Mouse (Mus musculus) urinary bladder, postnatal 25 days (tissue): Measurements from ENCODE around the gene Prkd1.

Source experiments
- DNase-seq: peaks from one replicate; pipeline ENCODE4 v3.0.0; 2022; ENCODE audit warnings: low spot score

The Prkd1 gene

DNA sequence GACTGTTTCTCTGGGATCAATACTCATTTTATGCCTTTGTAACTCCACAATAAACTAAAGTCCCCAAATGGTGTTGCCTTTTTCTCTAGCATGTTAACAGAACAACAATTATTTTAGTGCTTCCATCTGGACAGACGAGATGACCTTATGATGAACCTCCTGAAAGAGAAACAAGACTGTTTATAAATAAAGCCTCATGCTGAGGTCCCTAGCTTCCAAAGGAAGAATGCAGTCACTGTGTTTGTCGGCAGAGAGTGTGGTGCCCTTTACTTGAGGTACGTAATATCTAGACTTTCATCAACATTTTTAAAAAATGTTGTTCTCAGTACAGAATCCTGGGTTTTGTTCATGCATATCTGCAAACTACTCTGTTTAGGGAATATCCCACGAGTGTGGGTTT, 90.7 kb downstream of the Prkd1 start:
- no peak for DNase-seq

DNA sequence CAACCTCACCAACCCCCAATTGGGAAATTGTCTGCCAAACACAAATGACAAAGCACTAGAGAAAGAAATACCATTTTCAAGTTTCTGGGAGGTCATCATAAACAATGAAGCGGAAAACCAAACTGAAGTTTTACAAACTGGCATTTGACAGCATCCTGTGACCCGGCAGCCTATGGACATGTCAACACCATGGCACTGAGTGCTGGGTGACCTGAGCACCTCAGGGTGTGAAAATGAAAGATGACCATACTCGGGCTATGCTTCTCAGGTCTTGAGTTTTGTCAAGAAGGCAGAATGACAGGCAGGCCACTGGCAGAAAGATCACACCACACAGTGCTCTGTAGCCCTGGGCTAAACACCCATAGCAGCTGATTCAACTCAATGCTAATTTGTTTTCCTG, 94.7 kb downstream of the Prkd1 start:
- DNase-seq: no peak

DNA sequence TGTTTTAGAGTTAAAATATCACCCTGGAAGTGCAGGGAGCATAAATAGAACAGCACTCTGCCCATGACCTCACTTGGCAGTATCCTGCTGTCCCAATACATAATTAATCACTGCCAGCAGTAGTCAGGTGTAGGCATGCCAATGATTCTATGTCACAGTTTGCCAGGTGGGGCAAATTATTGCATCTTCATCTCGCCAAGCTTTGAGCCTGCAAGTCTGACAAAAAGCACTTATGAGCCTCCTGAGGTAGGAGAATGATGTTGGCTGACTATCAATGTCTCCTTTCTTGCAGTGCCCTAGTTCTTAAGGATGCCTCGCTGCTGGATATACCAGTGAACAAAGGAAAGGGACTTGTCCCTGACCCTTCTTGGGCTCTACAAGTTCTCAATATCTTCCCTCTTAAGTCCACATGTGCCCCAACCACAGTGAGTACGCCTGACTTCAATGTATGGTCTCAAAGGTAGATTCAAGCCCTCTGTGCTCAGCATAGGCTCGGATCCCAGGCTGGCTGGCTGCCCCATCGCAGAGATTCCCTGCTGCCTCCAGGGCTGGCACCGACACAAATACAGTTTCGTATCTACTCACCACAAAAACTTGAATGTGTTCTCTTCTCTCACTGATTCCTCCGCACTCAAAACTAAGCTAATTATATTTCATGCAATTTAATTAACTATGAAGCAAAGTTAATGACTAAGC, 98.9 kb downstream of the Prkd1 start:
- no peak for DNase-seq

DNA sequence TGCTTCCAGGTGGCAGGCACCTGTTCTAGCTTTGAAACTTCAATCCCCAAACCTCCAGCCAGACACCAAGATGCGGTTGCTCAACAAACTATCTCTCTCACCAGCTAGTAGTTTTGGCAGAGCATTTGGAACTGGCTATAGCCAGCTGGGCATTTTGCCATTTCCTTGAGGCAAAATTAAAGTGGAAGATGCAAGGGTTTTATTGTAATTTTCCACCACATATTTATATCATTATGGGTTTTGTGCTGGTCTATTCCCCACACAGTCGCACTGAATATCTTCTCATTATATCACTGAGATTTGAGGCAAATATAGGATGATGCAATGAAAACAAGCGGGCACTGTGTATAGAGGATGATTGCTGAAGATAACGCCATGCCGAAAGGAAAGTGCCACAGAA, 102.5 kb downstream of the Prkd1 start:
- DNase-seq: no peak

DNA sequence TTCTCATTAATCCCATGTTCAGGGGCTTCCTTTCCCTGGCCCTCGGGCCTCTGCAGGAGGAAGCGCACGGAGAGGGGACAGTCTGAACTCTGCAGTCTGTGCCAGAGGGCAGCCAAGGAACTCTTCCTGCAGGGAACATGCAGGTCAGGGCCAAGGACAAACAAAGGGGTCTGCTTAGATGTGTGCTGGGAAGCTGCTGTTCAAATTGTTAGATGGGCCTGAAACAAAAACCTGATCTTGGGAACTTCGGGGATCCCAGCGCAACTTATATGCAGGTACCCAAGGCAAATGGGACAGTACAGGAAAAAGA, 103.3 kb downstream of the Prkd1 start:
- DNase-seq: no peak

DNA sequence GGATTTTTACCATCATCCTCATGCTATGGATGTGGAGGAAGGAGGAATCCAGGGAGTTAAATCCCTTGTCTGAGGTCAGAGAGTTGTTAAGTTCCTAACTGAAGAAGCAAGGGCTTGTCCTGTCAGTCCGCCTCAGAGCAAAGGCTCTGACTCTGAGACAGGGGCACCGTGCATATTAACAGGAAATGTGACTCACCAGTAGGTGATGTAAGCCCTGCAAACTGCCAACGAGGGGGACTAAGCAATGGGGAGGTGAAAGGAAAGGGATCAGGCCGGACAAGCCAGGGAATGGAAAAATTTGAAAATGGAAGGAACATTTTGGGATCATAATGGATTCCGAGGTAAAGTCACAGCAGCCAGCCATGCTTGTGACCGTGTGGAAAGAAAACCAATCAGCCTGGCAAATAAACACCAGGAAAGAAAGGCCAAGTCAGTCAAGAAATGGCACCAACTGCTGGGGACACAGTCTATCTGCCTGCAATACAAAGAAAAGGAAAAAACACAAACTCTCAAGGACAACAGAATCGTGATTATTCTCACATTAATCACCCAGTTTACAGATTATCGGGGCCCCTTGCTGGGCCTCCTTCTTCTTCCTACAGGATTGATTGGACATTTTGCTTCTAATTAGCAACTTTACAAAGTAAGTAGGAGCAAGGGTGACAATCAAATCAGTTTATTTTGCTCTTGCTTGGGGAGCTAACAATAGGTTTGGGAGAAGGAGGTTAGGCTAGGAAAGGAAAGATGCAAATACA, 103.9 kb downstream of the Prkd1 start:
- peak; percentile 6 for DNase-seq

DNA sequence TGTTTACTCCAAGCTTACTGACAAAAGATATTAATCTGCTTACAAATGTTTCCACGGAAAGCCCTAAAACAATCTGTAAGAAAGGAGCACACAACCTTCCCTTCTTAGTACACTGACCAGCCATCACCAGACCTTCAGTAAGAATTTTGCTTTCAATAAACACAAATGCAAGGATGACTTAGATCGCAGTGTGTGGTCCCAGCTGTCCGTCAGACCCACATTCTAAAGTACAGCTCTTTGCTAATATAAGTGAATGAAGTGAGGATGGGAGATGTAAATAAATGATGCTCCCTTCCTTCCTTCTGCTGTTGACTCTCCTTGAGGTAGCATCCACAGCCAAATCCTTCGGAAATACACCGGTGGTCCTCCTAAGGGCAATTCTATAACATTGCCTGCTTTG, 108.1 kb downstream of the Prkd1 start:
- no peak for DNase-seq

DNA sequence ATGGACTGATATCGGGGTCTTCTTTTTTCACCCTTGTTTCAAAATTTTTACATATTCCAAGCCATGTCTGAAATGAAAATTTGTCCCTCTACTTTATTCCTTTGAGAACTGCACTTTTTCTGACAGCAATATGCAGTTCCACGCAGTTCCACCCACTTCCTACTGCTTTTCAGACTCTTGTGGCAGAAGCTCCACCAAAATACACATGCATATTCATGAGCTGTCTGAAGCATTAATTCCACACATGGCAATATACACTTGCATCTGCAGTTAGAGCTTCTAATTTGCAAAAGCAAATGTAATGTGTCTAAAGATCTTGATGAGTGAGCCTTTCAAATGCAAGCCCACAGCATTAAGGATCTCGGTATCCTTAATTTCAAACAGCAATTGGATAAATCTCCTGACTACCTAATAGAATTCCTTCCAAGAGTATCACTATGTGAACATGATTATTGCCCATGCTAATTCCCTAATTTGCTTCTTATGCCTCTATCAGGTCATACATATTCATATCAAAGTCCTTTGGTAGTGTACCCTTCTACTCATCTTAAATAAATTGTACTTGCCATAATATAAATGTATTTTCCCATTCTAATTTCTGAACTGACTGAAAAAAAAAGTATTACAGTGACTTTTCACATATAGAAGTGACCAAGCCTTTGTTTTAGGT, 110.5 kb downstream of the Prkd1 start:
- no peak for DNase-seq

DNA sequence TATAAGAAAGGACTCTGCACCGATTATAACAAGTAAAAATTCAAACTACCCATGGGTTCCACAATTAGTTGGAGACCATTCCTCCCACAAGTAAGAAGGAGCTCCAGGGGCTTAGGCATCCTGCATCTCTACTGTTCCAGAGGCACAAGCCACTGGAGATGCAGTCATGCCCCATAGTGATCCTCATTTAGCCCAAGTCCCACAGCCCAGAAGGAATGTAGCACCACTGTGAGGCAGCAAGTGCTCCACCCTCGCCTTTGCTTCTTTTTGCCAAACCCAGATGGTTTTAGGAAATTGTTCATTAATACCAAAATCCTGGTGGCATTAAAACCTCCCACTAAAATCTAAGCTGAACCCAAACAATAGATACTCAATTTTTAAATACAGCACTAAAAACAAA, 111.1 kb downstream of the Prkd1 start:
- DNase-seq: no peak

DNA sequence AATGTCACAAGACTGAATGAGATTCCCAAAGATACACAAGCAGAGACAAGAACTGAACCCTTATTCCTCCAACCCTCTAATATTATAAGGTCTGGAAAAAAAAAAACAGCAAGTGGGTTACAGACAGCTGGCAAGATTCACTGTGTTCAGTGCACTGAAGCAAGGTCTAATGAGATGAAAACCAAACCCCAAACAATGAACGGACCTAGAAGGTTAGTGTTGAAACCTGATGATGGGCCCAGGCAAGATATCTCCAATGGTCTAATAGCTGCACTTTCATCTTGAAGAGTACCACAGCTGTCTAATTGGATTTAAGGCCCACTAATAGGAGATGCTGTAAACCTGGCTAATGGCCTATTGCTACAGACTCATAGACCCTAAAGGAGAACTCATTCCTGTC, 111.9 kb downstream of the Prkd1 start:
- no peak for DNase-seq

DNA sequence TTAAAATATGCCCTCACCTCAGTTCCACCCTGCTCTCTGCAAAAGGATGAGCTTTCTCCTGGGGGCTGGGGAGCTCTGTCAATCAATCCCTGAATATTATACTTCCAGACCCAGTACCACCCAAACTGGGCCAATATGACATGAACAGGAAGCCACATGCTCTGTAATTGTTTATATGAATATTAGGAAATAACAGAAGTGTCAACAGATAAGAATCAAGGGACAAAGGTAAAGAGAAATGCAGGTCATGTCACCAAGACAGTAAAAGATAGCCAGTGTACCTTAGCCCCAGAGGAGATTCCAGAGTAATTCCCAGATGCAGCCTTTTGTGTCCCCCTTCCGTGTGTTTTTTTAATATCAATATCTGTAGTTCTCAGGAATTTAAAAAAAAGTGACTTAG, 120.3 kb downstream of the Prkd1 start:
- no peak for DNase-seq

DNA sequence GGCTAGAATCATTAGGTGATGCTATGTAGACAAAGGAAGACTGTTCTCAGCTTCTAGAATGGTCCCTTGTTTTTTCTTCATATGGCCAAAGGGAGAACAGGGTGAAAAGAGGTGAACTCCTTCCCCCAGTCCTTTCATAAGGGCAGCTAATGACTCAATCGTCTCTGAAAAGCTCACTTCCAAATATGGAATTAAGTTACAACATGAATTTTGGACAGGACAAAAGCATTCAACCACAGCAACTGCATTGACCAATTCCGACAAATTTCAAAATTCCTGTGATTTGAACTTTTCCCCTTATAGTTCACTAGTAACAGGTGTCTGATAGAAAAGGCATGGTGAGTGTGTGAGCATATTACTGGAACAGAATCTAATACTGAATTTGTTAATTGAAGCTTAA, 124.8 kb downstream of the Prkd1 start:
- no peak for DNase-seq

DNA sequence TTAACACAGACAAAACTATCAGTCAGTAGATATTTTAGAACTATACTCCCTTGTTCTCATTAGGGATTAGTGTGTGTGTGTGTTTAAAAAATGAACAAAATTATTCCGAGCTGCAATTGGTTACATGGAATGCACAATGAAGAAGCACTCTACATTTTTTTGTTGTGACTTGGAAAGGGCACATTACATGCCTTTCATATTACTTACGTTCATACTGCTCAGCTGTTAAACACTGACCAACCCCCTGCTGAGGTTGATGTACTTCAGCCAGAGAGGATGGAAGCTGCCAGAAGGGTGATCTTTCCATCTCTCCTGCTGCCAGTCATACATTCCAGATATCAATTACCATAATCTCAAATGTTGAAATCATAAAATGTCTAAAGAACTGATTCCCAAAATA, 134.4 kb downstream of the Prkd1 start:
- DNase-seq: no peak

DNA sequence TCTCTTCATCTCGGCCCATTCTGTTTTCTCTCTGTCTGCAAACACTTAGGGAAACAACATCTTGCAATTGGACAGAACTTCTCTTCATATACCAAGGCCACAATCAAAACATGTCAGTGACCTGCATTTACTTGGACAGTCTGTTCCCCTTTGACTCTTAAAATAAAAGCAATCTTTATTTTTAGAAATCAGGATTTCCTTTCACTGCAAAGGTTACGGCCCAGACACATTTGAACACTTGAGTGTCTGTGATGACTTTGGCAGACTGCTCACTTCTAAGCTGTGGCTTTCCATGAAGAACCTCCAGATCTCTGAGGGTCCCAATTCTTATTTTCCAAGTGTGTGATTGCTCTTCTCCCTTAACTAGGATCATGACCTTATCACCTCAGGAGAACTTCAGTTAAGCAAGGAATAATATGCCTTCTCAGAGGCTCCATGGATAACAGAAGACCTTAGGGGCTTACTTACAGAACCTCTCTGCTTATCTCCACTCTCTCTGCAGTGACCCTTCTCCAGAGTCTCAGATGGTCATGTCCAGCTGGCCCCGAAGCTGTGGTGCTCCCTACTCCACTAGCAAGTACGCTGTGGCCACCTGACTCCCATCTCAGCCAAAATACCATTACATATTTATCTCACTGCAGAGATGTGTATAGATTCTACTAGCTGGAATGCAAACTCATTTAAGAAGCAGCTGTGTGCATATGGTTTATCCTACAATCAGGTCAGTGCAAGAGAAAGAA, 137.2 kb downstream of the Prkd1 start:
- DNase-seq: no peak

DNA sequence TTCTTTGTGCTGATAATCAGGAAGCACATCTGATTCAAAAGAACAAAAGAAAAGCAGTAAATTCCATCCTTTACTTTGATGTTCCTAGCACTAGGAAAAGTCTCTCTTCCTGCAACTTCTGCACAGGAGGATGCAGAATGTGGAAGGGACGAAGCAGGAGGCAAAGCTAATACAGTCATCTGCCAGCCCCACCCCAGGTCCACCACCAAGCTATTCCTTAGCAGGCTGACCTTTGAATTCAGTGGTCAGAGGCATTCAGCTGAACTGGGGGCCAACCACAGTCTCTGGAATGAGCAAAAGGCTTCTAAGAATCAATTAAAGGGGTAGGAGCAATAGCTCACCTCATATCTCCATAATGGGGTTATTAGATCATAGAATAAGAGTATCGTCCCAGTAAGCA, 140.1 kb downstream of the Prkd1 start:
- no peak for DNase-seq

DNA sequence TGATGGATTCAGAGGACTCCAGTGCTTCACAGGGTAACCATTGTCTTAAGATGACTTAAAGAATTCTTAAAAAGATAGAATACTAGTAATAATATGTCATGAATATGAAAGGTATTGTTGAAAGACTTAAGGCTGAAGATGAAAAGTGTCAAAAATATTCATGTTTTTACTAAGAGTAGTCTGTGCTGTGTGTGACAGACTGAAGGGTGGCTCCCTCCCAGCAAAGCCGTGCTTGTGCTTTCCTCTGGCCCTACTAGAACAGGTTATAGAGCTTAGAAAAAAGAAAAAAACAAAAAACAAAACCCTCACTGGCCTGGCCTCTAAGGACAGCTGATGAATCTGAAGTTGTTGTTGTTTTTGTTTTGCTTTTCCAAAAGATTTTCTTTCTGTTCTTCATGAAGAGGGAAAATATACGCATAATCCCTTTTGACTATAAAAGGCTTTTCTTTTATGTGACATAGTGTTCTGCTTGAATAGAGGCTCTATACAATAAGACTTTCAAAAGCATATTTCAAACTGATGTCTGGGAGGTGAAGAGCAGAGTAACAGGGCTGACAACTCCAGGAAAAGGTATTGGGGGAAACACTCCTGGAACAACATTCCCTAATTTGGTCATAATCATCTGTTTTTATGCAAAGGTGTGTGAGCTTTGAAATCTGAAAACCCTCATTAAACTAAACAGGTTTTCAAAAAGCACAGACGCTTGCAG, 148.9 kb downstream of the Prkd1 start:
- DNase-seq: no peak

DNA sequence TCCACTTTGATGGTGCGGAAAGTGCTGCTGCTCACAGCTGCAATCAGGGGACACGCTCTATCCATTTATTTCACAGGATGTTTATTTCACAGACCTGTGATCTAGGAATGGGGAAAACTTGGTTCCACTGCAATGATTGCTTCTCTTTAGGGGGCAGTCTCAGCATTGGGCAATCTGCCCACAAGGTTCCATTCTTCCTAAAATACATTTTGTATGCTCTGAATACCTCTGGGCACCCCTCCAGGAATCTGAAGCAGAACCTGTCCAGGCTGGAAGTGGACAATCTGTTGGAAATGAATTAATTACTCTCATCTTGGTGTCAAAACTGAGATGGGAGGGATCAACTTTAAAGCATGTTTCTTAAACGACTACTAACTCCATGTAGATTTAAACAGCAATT, 152.9 kb downstream of the Prkd1 start:
- DNase-seq: no peak

DNA sequence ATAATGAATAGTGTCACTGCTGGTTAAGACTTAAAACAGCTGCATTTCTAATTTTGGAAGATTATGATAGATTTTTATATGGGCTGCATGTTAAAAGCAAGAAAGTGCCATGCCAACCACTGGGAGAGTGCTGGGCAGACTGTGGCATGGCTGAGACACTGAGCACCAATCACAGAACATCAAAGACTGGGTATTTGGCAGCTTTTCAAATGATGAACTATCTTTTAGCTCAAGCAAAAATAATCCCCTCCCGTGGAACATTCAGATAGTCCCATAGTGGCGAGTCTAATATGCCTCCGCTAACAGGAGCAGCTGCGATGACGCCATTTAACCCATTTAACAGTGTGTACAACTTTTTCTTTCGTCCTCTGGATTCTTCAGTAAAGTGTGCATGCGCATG, 169.1 kb downstream of the Prkd1 start:
- DNase-seq: no peak

DNA sequence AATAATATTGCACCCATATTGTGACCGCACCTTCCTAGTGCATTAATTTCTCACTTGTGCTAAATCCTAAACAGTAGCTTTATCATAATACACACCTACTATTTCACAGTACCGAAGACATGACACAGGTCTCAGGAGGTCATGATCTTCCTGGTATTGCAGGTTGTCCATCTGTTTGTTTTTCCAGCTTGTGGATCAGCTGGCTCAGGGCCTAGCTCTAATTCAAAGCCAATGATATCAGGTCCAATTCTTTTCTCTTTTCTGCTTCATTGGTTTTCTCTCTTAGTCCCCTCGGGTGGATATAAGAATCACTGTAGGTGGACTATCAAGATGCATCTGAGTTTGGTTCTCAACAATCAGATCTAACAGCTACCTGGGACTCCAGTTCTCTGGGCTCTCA, 191.7 kb downstream of the Prkd1 start:
- DNase-seq: no peak

DNA sequence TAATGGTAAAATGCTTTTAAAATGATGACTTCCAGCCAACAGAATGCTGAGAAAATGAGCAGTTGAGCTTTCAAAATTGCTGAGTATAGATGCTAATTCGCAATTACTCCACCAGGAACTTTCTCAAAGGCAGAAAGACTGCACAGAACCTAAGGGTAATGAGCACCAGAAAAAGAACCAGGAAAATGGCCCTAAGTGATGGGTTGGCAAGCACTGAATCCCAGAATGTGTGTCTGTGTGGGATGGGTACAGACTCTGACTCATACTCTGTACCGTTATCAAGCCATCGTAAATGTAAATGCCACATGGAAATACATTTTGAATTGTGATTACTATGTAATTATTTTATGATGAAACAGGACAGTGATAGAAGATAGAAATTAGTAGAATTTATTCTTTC, 197.1 kb downstream of the Prkd1 start:
- DNase-seq: no peak

DNA sequence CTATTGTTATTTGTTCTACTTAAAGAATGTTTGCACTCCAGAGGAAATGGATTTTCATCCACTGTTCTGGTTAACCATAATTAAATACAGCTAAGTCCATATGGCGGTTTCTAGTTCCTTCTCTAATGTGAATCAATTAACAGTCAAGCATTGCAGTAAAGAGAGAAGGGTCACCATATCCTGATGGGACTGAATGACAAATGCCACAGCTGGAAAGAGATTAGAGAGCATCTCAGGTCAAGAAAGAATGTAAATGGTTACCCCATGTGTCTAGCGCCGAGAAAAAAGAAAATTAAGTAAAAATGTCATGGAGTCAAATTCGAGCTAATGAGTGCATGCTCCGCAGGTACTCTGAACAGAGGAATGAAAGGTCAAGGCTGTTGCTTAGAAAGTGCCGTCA, 212.2 kb downstream of the Prkd1 start:
- DNase-seq: no peak

DNA sequence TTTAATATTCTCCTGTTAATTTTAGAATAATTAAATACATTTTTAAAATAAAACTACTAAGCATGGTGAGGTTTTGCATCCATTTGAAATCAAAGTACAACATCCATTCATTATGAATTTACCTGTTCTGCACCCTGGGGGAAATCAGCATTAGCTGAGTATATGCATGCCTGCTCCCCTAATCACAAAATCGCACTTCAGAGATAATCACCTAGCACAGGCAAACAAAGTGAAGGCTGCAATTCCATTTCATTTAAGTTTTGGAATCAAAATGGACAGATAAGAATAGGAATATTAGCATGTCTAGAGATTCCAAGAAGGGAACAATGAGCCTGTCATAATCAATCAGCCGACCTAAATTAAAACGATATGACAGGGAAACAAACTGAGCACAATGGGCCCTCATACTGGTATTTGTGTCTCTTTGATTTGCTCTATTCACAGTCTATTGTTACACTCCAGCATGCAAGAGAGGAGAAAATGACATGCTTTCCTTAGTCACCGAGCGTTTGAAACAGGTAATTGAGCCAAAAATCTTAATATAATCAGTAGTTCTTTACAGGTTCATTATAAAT, 218.7 kb downstream of the Prkd1 start:
- DNase-seq: no peak
